19 mouse cellular contexts compared by ENCODE assay signal in genomic region chr8:8959787-8960093, GRCm38 (mm10).
DNase-seq lines count a peak whose midpoint lies in the region; ATAC-seq and TF ChIP-seq lines count a peak whose summit lies in the region.
"Had no signal": no experiment of that assay in that cellular context is flagged by ENCODE, and none has a peak within 500 bp of the region (broad histone marks: within the 10 kb centered on the region; RNA-seq: fewer than 3 reads in every experiment).

No protein-coding gene starts in this region.

- TF ChIP-seq CTCF in gastrocnemius, adult 2 months (IDR thresholded peaks at IDR 0.05), result no peak
- TF ChIP-seq CTCF in lung, embryonic 14.5 days (IDR thresholded peaks at IDR 0.05; ENCODE audit: low read depth), result no peak
- TF ChIP-seq CTCF in lung, adult 2 months (IDR thresholded peaks at IDR 0.05; ENCODE audit: insufficient read depth, low read length), result no peak

- peaks cover 12% of the 10 kb centered on the region; the same call in 1 of the 2 replicates for H3K4me1 ChIP-seq in kidney, embryonic 15.5 days
- H3K4me1 ChIP-seq in lung, embryonic 14.5 days (ENCODE audit: insufficient read depth), result 0 out of 2 replicates have a peak, but pooled peaks cover 3% of the 10 kb centered on the region
- H3K4me1 ChIP-seq in lung, adult 2 months (ENCODE audit: control insufficient read depth, insufficient read depth, low read length), result peaks cover 12% of the 10 kb centered on the region; the same call in 1 of the 2 replicates
- peaks cover 18% of the 10 kb centered on the region; the same call in 1 of the 2 replicates for H3K4me1 ChIP-seq in brown adipose tissue, adult 24 weeks (ENCODE audit: control insufficient read depth, insufficient read depth, insufficient read length, low read length)
- H3K4me1 ChIP-seq in forebrain, embryonic 15.5 days, result no peaks in the 10 kb centered on the region
- H3K4me1 ChIP-seq: forebrain, embryonic 13.5 days; hindbrain, embryonic 12.5 days; liver, embryonic 12.5 days had no signal

- H3K27me3 ChIP-seq in kidney, embryonic 15.5 days, result no peaks in the 10 kb centered on the region
- H3K27me3 ChIP-seq in lung, embryonic 14.5 days (ENCODE audit: insufficient read depth, low read length), result no peaks in the 10 kb centered on the region
- H3K27me3 ChIP-seq in forebrain, embryonic 15.5 days, result no peaks in the 10 kb centered on the region
- H3K27me3 ChIP-seq: forebrain, embryonic 13.5 days; hindbrain, embryonic 12.5 days; liver, embryonic 12.5 days had no signal

- H3K27ac ChIP-seq in gastrocnemius, adult 2 months, result peak overlapping the region; percentile 67
- no peak overlapping the region for H3K27ac ChIP-seq in kidney, embryonic 15.5 days
- no peak overlapping the region for H3K27ac ChIP-seq in lung, embryonic 14.5 days (ENCODE audit: low read depth)
- H3K27ac ChIP-seq in brown adipose tissue, adult 24 weeks (replicated peaks; ENCODE audit: low read depth, low read length), result peak overlapping the region; percentile 85
- H3K27ac ChIP-seq in forebrain, embryonic 15.5 days (replicated peaks), result no peak overlapping the region
- H3K27ac ChIP-seq: forebrain, embryonic 13.5 days; hindbrain, embryonic 12.5 days; liver, embryonic 12.5 days had no signal

- WGBS in kidney, embryonic 15.5 days, result 20% methylated on average over 1 of the region's 1 CpGs
- 27% methylated on average over 1 of the region's 1 CpGs for WGBS in lung, embryonic 14.5 days
- 14% methylated on average over 1 of the region's 1 CpGs for WGBS in lung, adult 2 months
- 83% methylated on average over 1 of the region's 1 CpGs for WGBS in forebrain, embryonic 15.5 days

- intact Hi-C loops in gastrocnemius, adult 2 months (cut with DNase I), result no loop called here

- H3K9ac ChIP-seq in kidney, embryonic 15.5 days, result no peak overlapping the region
- no peak overlapping the region for H3K9ac ChIP-seq in lung, embryonic 14.5 days
- no peak overlapping the region for H3K9ac ChIP-seq in forebrain, embryonic 15.5 days (replicated peaks)
- H3K9ac ChIP-seq: forebrain, embryonic 13.5 days; hindbrain, embryonic 12.5 days; liver, embryonic 12.5 days had no signal

- H3K36me3 ChIP-seq in kidney, embryonic 15.5 days, result no peaks in the 10 kb centered on the region
- no peaks in the 10 kb centered on the region for H3K36me3 ChIP-seq in lung, embryonic 14.5 days (ENCODE audit: insufficient read depth)
- H3K36me3 ChIP-seq in forebrain, embryonic 15.5 days, result no peaks in the 10 kb centered on the region
- H3K36me3 ChIP-seq: hindbrain, embryonic 12.5 days; liver, embryonic 12.5 days had no signal

- no peak overlapping the region for H3K4me3 ChIP-seq in gastrocnemius, adult 2 months
- no peak overlapping the region for H3K4me3 ChIP-seq in kidney, embryonic 15.5 days (replicated peaks)
- no peak overlapping the region for H3K4me3 ChIP-seq in lung, embryonic 14.5 days (ENCODE audit: low read depth, low read length)
- H3K4me3 ChIP-seq in lung, adult 2 months (replicated peaks; ENCODE audit: extremely low read depth, low read depth, low read length), result no peak overlapping the region
- no peak overlapping the region for H3K4me3 ChIP-seq in brown adipose tissue, adult 24 weeks (ENCODE audit: insufficient read depth, low read depth, low read length)
- H3K4me3 ChIP-seq in forebrain, embryonic 15.5 days, result no peak overlapping the region
- H3K4me3 ChIP-seq: forebrain, embryonic 13.5 days; hindbrain, embryonic 12.5 days; liver, embryonic 12.5 days had no signal

- TF ChIP-seq POLR2A in lung, adult 2 months (IDR thresholded peaks at IDR 0.05; ENCODE audit: borderline replicate concordance, extremely low read depth, low read depth, low read length), result no peak

- H3K4me2 ChIP-seq in kidney, embryonic 15.5 days, result no peak overlapping the region
- no peak overlapping the region for H3K4me2 ChIP-seq in lung, embryonic 14.5 days
- H3K4me2 ChIP-seq in forebrain, embryonic 15.5 days (replicated peaks), result no peak overlapping the region
- H3K4me2 ChIP-seq: forebrain, embryonic 13.5 days; hindbrain, embryonic 12.5 days; liver, embryonic 12.5 days had no signal

- H3K9me3 ChIP-seq in kidney, embryonic 15.5 days (replicated peaks), result no peaks in the 10 kb centered on the region
- no peaks in the 10 kb centered on the region for H3K9me3 ChIP-seq in lung, embryonic 14.5 days (ENCODE audit: low read depth, low read length)
- H3K9me3 ChIP-seq in forebrain, embryonic 15.5 days, result no peaks in the 10 kb centered on the region
- H3K9me3 ChIP-seq: forebrain, embryonic 13.5 days; hindbrain, embryonic 12.5 days; liver, embryonic 12.5 days had no signal

- no peak for DNase-seq in gastrocnemius, adult 2 months
- no peak for DNase-seq in gastrocnemius, postnatal 4 days (ENCODE audit: low spot score in 2 of 2)
- DNase-seq in kidney, adult 11 months, result no peak
- no peak for DNase-seq in lung, embryonic 14.5 days
- no peak for DNase-seq in lung, adult 2 months
- DNase-seq: adrenal gland, adult 8-10 months; cerebellum, adult 18-20 months; cerebellum, postnatal 25 days; midbrain, embryonic 14.5 days; right cerebral cortex, postnatal 25 days; spleen, adult 18-20 months; thymus, postnatal 14 days had no signal

- peak; percentile 68 for ATAC-seq in kidney, embryonic 15.5 days (replicated peaks; ENCODE audit: low FRiP score)
- ATAC-seq in lung, embryonic 14.5 days (ENCODE audit: insufficient read depth), result peak; percentile 65; the same call in 1 of the 2 replicates
- no peak for ATAC-seq in forebrain, embryonic 15.5 days (replicated peaks)
- ATAC-seq: activated CD4-positive, CD25-positive, alpha-beta regulatory T cell, adult 4 months; forebrain, embryonic 13.5 days; liver, embryonic 12.5 days had no signal

Comparison
In these comparisons a context has a peak if more than half of its experiments do, and no peak if none do; other contexts are left out.
1. H3K27ac ChIP-seq: peak in gastrocnemius, adult 2 months (single experiment) and brown adipose tissue, adult 24 weeks (single experiment); none in kidney, embryonic 15.5 days (single experiment), lung, embryonic 14.5 days (single experiment) and forebrain, embryonic 15.5 days (single experiment).